Mouse (Mus musculus): ENCODE measurements at regions not wholly inside any gene's neighbourhood (a gene's known extent, or its start where the extent isn't known, plus 50 kb on each side); places are given as distances from the start of the nearest gene placed in this dataset.

DNA sequence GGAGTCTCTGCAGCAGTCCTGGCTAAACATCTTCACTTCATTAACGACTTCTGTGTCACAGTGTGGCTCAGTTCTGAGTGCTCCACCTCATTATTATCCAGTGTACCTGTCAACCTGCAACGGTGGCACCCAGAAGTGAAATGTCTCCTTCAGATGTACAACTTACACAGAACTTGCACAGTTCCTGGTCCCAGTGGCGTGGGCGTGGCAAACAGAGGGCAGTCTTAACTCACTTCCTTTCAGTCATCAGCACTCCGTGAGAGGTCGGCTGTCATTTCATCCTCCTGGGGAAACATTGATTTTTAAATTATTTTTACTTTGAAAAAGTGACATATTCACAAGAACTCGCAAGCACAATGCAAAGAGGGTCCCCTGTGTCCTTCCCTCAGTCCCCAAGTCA, 103.6 kb upstream of the Teddm2 start:
- DNase-seq: no peak
- H3K4me1 ChIP-seq (ENCODE audit: insufficient read depth): no peaks in the 10 kb centered on the region
- no peaks in the 10 kb centered on the region for H3K27me3 ChIP-seq (ENCODE audit: insufficient read depth, low read length)
- no peaks in the 10 kb centered on the region for H3K9me3 ChIP-seq (ENCODE audit: low read depth, low read length)
- no peak overlapping the region for H3K4me3 ChIP-seq (ENCODE audit: low read depth, low read length)
- no peak overlapping the region for H3K9ac ChIP-seq
- no peak overlapping the region for H3K27ac ChIP-seq (ENCODE audit: low read depth)
- H3K36me3 ChIP-seq (ENCODE audit: insufficient read depth): no peaks in the 10 kb centered on the region
- ATAC-seq (ENCODE audit: insufficient read depth): no peak
- 63% methylated on average over 7 of the region's 7 CpGs for WGBS
- TF ChIP-seq CTCF (IDR thresholded peaks at IDR 0.05; ENCODE audit: low read depth): no peak
- H3K4me2 ChIP-seq: no peak overlapping the region

DNA sequence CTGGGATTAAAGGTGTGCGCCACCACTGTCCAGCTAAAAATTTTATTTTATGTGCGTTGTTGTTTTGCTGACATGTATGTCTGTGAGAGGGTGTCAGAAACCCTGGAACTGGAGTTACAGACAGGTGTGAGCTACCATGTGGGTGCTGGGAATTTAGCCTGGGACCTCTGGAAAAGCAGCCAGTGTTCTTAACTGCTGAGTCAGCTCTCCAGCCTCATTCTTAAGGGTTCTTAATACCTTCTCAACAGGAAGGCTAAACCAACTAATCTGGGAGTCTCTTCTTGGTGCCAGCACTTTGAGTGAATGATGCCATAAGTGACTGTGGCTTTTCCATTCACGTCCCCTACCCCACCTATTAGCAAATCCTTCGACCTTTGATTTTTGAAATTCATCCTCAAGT, 104.6 kb upstream of the Teddm2 start:
- Histone ChIP-seq H3K36me3 (ENCODE audit: insufficient read depth) (no peaks in the 10 kb centered on the region), H3K9me3 (ENCODE audit: low read depth, low read length) (no peaks in the 10 kb centered on the region), H3K4me1 (ENCODE audit: insufficient read depth) (no peaks in the 10 kb centered on the region), H3K27me3 (ENCODE audit: insufficient read depth, low read length) (no peaks in the 10 kb centered on the region), H3K9ac (no peak overlapping the region), H3K4me2 (no peak overlapping the region), H3K27ac (ENCODE audit: low read depth) (no peak overlapping the region), H3K4me3 (ENCODE audit: low read depth, low read length) (no peak overlapping the region)
- TF ChIP-seq CTCF (IDR thresholded peaks at IDR 0.05; ENCODE audit: low read depth): no peak
- 93% methylated on average over 4 of the region's 4 CpGs for WGBS
- ATAC-seq (ENCODE audit: insufficient read depth) (no peak), DNase-seq (no peak)

DNA sequence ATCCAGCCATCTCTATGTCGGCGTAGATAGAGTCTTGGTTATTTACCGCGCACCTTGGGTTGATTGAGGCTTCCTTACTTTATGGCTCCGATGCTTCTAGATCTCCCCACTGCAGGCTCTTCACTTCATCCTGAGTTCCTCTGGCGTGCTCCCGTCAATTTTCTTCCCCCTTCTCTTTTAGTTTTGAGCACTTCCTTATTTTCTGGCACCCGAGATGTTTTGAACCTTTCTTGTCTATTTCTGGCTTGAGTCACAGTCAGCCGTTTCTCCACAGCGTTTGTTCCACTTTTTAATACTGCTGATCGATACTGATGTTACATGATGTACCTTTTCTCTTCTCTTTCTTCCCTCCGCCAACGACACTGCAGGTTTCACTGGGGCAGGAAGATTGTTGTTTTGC, 106.0 kb upstream of the Teddm2 start:
- H3K36me3 ChIP-seq (ENCODE audit: insufficient read depth): no peaks in the 10 kb centered on the region
- H3K27me3 ChIP-seq (ENCODE audit: insufficient read depth, low read length): no peaks in the 10 kb centered on the region
- H3K9me3 ChIP-seq (ENCODE audit: low read depth, low read length): no peaks in the 10 kb centered on the region
- no peak for TF ChIP-seq CTCF (IDR thresholded peaks at IDR 0.05; ENCODE audit: low read depth)
- no peak for DNase-seq
- H3K9ac ChIP-seq: no peak overlapping the region
- H3K27ac ChIP-seq (ENCODE audit: low read depth): no peak overlapping the region
- no peaks in the 10 kb centered on the region for H3K4me1 ChIP-seq (ENCODE audit: insufficient read depth)
- ATAC-seq (ENCODE audit: insufficient read depth): no peak
- whole genome bisulfite sequencing: 83% methylated on average over 13 of the region's 13 CpGs
- no peak overlapping the region for H3K4me3 ChIP-seq (ENCODE audit: low read depth, low read length)
- H3K4me2 ChIP-seq: no peak overlapping the region

DNA sequence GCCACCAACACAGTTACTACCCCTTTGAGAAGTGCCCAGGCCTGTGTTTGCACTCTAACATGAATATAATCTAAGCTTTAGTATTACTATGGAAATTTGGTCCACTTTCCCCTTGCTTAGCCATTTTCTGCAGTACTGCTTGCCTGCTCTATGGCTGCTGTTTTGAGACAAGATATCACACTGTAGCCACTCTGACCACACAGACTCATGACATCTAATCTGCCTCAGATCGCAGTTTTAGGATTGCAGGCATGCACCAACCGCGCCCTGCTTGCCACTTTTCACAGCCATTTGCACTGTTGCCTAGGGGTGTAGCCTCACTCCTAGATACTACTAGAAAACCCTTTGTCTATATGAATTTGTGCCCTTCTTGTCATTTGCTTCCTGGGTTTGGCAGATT, 107.4 kb upstream of the Teddm2 start:
- WGBS: 92% methylated on average over 3 of the region's 3 CpGs
- DNase-seq (no peak), ATAC-seq (ENCODE audit: insufficient read depth) (no peak)
- no peaks in the 10 kb centered on the region for H3K9me3 ChIP-seq (ENCODE audit: low read depth, low read length)
- no peak overlapping the region for H3K4me3 ChIP-seq (ENCODE audit: low read depth, low read length)
- no peak for TF ChIP-seq CTCF (IDR thresholded peaks at IDR 0.05; ENCODE audit: low read depth)
- no peaks in the 10 kb centered on the region for H3K4me1 ChIP-seq (ENCODE audit: insufficient read depth)
- no peaks in the 10 kb centered on the region for H3K27me3 ChIP-seq (ENCODE audit: insufficient read depth, low read length)
- no peak overlapping the region for H3K9ac ChIP-seq
- H3K27ac ChIP-seq (ENCODE audit: low read depth): no peak overlapping the region
- H3K36me3 ChIP-seq (ENCODE audit: insufficient read depth): no peaks in the 10 kb centered on the region
- no peak overlapping the region for H3K4me2 ChIP-seq

DNA sequence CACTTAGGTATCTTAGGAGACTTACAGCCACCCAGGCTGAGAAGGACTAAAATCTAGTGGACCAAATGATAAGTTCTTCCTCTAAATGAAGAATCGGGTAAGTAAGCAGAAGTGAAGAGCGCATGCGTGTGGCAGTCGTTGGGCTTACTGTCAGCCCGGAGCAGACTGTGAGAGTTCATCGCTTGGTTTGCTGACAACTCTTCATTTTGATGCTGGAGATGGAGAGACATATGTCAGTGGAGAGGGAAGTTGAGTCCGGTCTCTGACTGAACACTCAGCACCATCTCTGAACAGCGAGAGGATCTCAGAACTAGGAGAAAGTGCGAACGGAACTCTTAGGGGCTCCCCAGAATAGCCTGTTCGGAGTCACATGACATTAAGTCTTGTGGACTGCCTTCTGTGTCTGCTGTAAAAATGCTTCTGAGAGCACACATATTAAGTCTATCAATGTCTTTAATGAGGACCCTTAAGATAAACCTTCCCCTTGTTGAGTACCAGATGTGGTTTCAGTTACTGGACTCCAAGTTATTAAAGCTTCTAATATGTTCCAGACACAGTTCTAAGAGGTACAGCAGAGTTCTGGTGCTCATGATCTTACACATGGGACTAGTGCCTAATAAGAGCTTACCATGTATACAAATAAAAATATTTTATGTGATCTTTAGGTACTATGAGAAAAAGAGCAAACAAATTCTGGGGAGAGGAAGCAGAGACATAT, 108.7 kb upstream of the Teddm2 start:
- no peak for TF ChIP-seq CTCF (IDR thresholded peaks at IDR 0.05; ENCODE audit: low read depth)
- no peak for ATAC-seq (ENCODE audit: insufficient read depth)
- Histone ChIP-seq H3K36me3 (ENCODE audit: insufficient read depth) (no peaks in the 10 kb centered on the region), H3K4me3 (ENCODE audit: low read depth, low read length) (no peak overlapping the region), H3K9me3 (ENCODE audit: low read depth, low read length) (no peaks in the 10 kb centered on the region), H3K4me1 (ENCODE audit: insufficient read depth) (no peaks in the 10 kb centered on the region), H3K27ac (ENCODE audit: low read depth) (no peak overlapping the region), H3K9ac (no peak overlapping the region), H3K27me3 (ENCODE audit: insufficient read depth, low read length) (no peaks in the 10 kb centered on the region), H3K4me2 (no peak overlapping the region)
- 83% methylated on average over 11 of the region's 11 CpGs for WGBS
- DNase-seq: no peak

DNA sequence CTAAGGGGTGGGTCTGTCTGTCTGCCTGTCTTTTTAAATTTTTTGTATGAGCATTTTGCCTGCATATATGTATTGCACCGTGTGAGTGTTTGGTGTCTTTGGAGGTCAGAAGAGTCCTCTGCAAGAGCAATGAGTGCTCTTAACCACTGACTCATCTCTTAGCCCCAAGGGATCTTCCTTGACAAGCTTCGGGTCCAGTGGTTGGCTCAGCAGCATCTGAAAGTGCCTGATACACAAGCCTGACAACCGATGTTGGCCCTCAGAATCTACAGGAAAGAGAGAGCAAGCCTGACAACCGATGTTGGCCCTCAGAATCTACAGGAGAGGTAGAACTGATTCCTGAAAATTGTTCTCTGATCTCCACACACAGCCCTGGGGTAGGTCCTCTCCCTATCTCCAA, 110.7 kb upstream of the Teddm2 start:
- Histone ChIP-seq H3K36me3 (ENCODE audit: insufficient read depth) (no peaks in the 10 kb centered on the region), H3K27me3 (ENCODE audit: insufficient read depth, low read length) (no peaks in the 10 kb centered on the region), H3K9me3 (ENCODE audit: low read depth, low read length) (no peaks in the 10 kb centered on the region), H3K27ac (ENCODE audit: low read depth) (no peak overlapping the region), H3K4me2 (no peak overlapping the region), H3K4me3 (ENCODE audit: low read depth, low read length) (no peak overlapping the region), H3K9ac (no peak overlapping the region), H3K4me1 (ENCODE audit: insufficient read depth) (no peaks in the 10 kb centered on the region)
- DNase-seq (no peak), ATAC-seq (ENCODE audit: insufficient read depth) (no peak)
- 79% methylated on average over 4 of the region's 4 CpGs for WGBS
- TF ChIP-seq CTCF (IDR thresholded peaks at IDR 0.05; ENCODE audit: low read depth): no peak

DNA sequence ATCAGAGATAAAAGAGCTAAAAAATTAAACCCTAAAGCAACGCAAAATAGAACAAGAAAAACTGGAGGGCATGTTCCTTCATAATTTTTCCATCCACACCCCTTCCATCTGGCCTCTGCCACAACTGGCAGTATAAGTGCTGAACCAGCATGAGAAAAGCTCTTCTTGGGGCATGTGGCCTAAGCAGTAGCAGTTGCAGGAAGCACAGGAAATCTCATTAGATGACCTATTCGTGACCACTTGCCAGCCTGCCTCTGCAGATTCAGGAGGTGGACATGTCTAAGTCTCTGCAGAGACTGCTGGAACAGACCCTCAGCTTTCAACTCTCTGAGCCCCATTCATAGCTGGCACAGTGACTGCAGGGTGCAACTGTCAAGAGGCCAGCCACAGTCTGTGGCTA, 116.5 kb upstream of the Teddm2 start:
- WGBS: 66% methylated on average over 2 of the region's 2 CpGs

More for the DNA sequence above, 116.5 kb upstream of the Teddm2 start:
- Histone ChIP-seq H3K27ac (ENCODE audit: low read depth) (no peak overlapping the region), H3K9me3 (ENCODE audit: low read depth, low read length) (no peaks in the 10 kb centered on the region), H3K9ac (no peak overlapping the region), H3K4me1 (ENCODE audit: insufficient read depth) (no peaks in the 10 kb centered on the region), H3K4me3 (ENCODE audit: low read depth, low read length) (no peak overlapping the region), H3K36me3 (ENCODE audit: insufficient read depth) (no peaks in the 10 kb centered on the region), H3K27me3 (ENCODE audit: insufficient read depth, low read length) (no peaks in the 10 kb centered on the region), H3K4me2 (no peak overlapping the region)
- no peak for TF ChIP-seq CTCF (IDR thresholded peaks at IDR 0.05; ENCODE audit: low read depth)
- DNase-seq: no peak
- no peak for ATAC-seq (ENCODE audit: insufficient read depth)
